Mouse (Mus musculus) right cerebral cortex, postnatal 14 days (tissue): ENCODE measurements around the gene Npnt.

Experiments used
- DNase-seq: peaks from one replicate; pipeline ENCODE4 v3.0.0; 2022

The Npnt gene

GRCm38 (mm10) chr3:132934649-132935048 is 15.4 kb downstream of the Npnt start:
- DNase-seq: no peak

GRCm38 (mm10) chr3:132931526-132931925 is 18.6 kb downstream of the Npnt start:
- DNase-seq: no peak

DNA sequence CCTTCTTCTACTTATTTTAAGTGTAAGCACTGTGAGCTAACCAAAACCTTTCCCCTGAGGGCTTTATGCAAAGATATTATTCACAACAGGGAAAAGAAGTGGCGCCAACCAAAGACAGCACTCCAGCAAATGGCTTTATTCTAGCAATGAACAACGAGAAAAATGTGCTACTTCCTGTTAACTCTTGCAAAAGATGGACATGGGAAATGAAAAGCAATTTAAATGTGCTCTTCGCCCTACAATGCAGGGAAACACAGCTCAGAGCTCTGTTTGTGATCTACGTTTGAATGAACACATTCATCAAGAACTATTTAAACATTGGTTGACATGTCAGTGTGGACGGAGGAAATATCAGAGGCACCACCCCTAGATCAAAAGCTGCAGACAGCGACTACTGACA is 20.2 kb downstream of the Npnt start:
- DNase-seq: no peak

DNA sequence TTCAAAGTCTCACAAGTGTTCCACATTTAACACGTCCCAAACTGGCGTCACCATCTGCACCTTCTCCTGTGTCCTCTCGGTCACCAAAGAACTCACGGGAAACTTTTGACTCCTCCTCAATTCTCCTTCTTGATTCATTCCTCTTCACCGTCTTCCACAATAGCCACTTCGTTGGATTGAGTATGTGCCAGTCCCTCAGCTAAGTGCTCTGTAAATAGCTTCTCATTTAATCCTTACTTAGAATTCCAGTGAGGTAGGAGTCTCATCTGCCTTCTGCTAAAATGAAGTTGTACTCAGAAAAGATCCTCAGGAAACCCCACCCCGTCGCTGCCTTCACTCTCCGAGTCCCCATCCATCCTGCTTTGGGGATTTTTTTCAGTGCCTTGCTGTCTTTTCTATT is 21.9 kb downstream of the Npnt start:
- no peak for DNase-seq

- no peak for DNase-seq
Observed at GRCm38 (mm10) chr3:132919798-132920197, 30.3 kb downstream of the Npnt start.

DNA sequence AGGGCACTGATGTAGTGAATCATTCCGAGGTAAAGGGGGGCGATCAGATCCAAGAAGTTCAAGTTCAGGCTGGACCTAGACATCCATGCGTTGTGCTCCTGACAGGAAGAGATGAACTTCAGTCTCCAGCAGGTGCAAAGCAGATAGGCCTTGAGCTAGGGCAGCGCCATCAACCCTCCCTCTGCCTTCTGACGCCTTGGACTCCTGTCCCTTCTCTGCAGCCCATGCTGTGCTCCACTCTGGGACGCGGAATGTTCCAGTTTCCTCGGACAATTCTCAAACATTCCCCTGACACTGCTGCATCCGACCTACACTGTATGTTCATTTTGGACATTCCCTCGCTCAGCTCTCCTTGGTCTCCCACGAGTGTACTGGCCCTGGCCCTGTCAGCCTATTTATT is 30.9 kb downstream of the Npnt start:
- DNase-seq: no peak

- no peak for DNase-seq
Observed at GRCm38 (mm10) chr3:132917356-132918090, 32.6 kb downstream of the Npnt start.

DNA sequence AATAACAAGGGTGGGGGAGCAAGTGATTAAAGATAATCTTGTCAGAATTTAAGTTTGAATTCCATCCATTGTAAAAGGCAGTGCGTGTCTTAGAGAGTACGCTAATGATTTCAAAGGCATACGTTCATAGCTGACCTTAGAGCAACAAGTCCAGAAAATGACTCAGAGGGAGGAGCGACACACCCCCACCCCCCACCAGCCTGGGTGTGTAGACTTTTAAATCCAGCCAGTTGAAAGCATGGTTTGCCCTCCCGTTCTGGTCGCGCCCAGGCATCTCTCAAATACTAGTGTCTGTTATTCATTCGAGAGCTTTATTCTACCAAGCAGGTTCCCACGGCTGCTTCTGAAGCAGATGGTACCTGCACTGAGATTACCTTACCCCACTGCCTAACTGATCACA is 34.4 kb downstream of the Npnt start:
- no peak for DNase-seq

GRCm38 (mm10) chr3:132912420-132912819 is 37.7 kb downstream of the Npnt start:
- no peak for DNase-seq

- no peak for DNase-seq
Observed at GRCm38 (mm10) chr3:132911716-132912115, 38.4 kb downstream of the Npnt start.

DNA sequence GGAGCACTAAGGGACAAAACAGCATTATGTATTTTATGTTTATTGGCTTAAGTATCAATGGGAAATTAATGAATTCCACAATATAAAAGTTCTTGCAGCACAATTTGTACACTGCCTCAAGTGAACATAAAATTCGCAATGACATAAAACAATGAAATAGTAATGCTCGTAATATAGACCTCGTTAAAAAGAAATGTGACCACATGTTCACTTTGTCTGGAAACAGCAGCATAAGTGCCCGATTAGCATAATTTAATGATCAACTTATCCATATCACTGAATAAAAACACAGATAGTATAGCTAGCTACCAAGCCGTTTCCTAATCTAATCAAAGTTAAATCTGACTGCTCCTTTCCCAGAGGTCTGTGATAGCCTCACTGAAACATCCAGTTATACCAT is 39.4 kb downstream of the Npnt start:
- no peak for DNase-seq

DNA sequence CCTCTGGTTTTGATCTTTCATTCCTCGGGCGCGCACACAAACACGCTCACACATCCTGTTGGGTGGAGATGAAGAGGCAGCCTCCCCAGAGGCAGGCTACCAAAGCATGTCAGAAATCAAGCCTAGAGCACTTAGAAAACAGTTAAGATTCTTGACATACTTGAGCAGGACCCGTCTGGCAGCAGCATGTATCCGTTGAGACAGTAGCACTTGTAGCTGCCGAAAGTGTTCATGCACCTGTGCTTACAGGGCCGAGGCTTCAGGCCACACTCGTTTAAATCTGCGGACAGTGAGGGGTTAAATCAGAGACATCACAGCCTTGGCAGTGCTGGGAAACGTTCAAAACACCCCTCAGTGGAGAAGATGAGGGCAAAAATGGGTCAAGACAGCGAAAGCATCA is 40.4 kb downstream of the Npnt start:
- no peak for DNase-seq

- DNase-seq: no peak
Observed at GRCm38 (mm10) chr3:132907506-132908203, 42.4 kb downstream of the Npnt start.

DNA sequence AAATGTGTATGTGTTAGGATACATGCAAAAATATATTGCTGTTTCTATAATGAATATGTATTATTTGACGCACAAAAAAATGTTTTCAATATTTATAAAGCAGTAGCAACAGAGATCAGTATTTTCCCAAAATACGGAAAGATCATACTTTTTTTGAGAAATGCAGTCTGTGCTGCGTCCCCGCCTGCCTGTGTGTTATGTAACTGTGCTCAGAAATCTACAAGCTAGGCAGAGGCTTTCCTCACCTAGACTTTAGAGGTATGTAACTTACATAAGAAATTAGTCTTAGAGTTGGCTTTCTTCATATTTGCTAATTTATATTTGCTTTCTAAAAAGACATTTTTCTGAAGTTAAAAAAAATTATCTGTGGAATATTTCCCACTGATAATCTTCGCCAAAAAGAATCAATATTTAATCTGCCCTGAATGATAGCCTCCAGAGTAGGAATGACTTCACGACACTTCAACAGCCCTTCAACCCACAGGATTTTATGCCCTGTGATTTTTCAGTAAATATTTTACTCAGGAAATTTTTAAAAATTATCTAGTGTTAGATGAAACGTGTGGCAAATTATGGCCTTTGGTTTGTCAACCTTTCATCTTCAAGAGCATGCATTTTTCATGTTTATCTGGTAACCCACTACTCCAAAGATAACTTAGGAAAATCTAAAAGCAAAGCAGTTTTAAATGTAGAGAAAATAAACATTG is 44.7 kb downstream of the Npnt start:
- DNase-seq: no peak

GRCm38 (mm10) chr3:132903386-132903785 is 46.7 kb downstream of the Npnt start:
- DNase-seq: no peak

DNA sequence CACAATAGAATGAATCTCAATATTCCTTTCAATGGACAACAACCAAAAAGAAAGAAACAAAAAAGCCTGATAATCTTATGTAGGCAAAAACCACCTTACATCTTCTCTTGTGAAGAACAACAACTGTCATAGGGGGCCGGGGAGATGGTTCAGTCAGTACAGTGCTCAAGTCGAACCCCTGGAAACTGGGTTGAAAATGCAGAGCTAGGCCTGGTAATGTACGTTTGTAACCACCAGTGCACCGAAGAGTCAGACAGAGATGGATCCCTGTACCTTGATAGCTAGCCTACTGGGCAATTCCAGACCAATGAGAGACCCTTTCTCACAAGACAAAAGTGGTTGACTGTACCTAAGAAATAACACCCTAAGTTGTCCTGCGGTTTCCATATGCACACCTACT is 47.2 kb downstream of the Npnt start:
- DNase-seq: no peak

DNA sequence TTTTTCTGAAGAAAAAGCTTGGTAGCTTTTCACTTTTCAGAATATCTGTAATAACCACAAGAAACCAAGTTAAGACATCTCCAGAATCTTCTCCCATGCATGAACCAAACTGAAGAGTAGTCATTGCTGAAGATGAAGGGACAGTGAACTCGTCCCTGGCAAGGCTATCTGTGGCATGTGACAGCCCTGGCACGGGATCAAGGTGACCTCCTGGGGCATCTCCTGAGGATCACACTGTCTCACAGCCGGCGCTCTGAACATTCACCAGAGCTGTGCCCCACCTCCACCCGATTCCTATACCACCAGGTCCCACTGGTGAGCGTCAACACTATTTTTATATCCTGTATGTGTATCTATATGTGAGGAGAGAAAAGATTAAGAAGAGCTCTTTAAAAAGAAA is 47.9 kb downstream of the Npnt start:
- DNase-seq: no peak

- no peak for DNase-seq
Observed at GRCm38 (mm10) chr3:132897891-132898290, 52.2 kb downstream of the Npnt start.

GRCm38 (mm10) chr3:132897390-132897789 is 52.7 kb downstream of the Npnt start:
- DNase-seq: no peak

DNA sequence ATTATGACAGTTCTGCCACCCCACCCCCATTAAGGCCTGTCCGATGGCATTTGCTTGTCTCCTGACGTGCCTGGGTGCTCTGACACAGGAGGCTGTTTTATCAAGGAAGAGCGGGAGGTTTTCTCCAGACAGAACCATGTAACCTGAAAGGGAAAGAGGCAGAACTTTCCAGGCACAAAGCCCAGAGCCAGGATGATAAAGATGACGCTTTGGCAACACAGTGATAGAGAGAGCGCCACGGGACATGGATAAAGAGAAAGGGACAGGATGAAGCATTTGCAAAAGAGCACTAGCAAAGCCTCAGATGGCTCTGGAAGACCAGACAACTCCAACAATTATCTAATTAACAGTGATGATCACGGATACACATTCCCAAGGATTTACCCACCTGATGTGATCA is 56.0 kb downstream of the Npnt start:
- no peak for DNase-seq

GRCm38 (mm10) chr3:132893676-132894075 is 56.4 kb downstream of the Npnt start:
- DNase-seq: no peak

DNA sequence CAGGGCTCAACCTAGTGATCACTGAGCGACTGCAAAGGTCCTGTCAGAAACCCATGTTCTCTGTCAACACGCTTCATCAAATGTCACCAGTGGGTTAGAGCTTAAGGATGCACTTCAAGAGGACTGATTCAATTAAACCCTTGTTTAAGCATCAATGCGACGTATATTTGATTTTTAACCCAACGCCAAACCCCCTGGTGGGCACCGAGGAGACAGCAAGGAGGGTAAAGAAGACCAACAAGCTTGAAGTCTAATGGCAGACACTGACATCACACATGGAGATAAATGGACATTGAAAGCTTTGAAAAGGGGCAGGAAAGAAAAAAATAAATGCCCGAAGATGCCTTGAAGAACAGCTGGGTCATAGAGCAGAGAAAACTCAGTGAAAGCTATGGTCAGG is 57.0 kb downstream of the Npnt start:
- DNase-seq: no peak

- DNase-seq: no peak
Observed at GRCm38 (mm10) chr3:132892481-132892880, 57.6 kb downstream of the Npnt start.
